Mouse (Mus musculus) kidney, adult 8-10 months (tissue): ENCODE data around the gene Fam120b.
A peak's percentile ranks its signal among the peaks of the same experiment; 100 is the strongest.
"Not testable (repeated sequence)": the region's sequence is repeated elsewhere in the genome, so short reads cannot be mapped to it uniquely, and the experiment has no call there.

Source experiments
- DNase-seq, 2 experiments: peaks; one replicate each; pipeline ENCODE4 v3.0.0; 2022

Gene Fam120b

DNA sequence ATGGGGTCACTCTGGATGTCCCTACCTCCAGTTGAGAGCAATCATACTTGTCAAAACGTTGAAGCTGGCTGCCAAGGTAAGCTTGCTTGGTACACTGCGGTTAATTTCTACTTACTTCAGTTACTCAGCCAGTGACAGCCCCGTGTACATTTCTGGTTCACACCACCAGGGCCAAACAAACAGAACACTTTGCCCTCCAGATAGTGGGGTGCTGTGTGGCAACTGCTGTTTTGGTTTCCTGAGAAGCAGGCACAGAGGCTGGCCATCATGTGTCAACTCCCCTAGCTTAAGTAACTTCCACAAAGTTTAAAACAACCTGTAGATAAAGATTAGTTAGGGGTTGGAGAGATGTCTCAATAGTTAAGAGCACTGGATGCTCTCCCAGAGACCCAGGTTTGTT is 38.7 kb downstream of the Fam120b start:
- DNase-seq: no peak

DNA sequence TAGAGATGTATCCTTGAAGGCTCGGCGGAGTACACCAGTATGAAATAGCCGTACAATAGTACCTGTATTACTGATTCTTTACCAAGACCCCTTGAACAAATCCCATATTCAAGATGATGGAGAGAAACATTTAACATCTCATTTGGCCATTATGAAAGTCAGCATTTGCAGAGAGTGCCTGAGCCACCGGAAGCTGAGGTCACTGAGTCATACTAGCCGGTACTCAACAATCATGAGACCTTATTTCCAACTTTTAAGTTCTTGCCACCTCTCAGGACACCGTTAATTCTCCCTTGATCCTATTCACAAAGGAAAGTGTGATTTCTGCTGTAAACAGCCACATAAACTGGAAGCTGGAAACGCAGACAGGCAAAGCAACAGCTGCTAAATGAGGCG is 44.1 kb downstream of the Fam120b start:
- no peak for DNase-seq

DNA sequence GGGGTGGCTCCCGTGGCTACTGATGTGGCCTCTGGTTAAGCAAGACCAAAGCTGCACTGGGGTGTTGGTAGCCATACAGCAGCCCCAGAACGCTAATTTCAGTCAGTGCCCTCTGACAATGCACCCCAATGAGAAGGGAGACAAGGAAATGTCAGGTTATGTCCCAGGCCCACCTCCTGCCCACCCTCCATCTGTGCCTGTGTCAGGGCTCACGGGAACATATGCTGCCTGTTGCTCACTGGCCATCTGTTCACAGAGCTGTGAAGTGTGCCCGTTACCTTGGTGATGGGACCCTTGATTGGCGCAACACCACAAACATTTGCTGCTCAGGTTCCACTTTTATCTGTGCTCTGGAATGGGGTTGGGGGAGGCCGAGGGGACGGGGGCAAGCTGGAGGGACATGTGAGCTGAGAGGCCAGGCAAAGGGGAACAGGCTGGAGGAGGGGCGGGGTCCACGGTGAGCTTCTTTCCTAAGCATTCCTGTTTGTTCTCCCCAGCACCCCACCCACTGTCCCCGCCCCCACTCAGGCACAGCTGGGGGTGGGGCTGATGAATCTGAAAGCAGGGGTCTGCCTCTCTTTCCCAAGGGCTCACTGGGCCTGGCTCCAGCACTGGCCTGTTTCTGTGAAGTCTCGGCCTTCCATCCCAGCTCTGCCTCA is 44.6 kb downstream of the Fam120b start:
- no peak for DNase-seq

DNA sequence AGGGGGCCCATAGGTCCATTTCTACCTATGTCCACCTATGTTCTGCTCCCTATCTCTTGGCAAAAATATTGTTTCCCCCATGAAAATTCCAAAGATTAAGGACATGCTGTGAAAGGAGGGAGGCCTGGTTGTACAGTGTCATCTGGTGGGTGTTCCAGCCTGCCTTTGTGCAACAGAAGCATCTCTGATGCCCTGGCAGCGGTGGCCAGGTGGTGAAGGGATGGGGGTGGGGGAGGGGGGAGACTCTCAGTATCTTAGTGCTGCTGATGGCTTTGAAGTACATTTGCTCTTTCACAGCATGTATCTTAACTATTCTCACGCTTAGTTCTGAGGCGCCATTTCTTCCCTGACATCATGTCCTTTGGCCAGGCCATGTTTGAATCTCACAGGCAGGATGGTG is 49.4 kb downstream of the Fam120b start:
- DNase-seq: no peak

DNA sequence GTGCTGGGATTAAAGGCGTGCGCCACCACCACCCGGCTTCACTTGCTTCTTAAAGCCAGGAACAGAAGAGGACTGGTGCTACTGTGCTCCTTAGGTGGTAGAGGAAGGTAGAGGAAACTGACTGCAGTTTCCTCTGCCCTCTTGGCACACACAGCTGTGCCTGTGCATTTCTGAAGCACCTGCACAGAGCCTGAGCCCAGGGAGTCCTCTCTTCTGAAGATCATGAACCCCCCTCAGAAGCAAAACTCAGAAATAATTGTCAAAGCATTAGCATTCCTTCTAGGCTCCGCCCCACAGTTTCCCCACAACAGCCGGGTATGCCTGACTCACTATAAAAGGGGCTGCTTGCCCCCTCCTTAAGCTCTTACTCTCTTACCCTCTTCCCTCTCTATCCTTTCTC is 51.8 kb downstream of the Fam120b start:
- DNase-seq: no peak

DNA sequence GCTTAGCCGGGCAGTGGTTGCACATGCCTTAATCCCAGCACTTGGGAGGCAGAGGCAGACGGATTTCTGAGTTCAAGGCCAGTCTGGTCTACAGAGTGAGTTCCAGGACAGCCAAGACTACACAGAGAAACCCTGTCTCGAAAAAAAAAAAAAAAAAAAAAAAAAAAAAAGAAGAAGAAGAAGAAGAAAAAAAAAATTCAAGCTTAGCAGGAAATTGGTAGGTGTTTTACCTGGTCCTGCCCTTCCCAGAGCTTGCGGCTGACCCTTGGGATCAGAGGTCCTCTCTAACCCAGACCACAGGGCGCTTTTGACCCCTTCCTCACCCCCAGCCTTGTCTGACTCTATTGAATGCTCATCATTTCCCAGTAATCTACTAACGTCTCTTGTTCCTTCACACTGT is 53.1 kb downstream of the Fam120b start:
- DNase-seq: not testable (repeated sequence)

DNA sequence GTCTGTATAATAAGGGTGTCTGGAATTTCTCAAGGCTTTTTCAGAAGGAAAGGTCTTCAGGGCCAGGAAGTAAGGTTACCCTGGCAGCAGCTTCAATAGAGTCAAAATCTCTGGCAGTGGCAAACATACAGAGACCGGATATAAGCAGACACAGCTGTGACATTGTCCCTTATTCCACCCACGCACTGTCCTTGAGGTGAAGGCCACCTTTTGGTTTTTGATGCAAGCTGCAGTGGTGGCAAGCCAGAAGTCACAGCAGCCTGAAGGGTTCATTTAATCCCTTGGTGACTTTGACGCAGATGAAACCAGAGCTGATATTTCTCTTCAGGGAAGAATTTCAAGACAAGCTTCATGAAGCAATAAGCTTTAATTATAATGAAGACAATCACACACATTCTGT is 53.6 kb downstream of the Fam120b start:
- DNase-seq: no peak

DNA sequence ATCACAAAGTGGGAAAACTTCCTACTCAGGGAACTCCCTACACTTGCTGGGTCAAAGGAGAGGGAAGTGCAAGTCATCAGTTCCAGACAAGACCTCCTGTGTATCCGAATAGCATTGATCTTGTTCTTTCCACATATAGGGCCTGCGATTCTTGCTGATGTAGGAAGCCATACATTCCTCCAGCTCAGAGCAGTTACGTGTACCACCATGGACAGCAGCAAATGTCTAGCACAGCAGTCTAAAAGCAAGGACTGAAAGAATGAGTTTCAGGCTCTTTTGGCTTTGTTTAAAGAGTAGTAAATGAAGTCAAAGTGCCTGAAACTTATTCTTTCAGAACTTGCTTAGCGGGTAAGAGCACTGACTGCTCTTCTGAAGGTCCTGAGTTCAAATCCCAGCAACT is 59.2 kb downstream of the Fam120b start:
- DNase-seq: no peak

DNA sequence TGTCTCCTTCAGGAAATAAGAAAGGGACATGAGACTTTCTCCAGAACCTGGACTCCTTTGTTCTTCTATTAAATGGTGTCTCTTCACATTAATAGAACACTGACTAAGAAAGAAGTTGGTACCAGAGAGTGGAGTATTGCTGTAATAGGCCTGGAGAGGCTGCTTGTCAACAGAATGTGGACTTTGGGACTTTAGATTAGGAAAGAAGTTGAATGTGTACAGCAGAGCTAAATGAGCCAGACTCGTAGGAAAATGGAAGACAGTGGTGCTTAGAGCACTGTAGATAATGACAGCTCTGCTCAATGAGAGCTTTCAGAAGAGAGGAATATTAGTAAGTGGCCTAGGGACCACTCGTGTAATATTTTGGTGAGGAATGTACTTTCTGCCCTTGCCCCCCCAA is 60.6 kb downstream of the Fam120b start:
- no peak for DNase-seq

DNA sequence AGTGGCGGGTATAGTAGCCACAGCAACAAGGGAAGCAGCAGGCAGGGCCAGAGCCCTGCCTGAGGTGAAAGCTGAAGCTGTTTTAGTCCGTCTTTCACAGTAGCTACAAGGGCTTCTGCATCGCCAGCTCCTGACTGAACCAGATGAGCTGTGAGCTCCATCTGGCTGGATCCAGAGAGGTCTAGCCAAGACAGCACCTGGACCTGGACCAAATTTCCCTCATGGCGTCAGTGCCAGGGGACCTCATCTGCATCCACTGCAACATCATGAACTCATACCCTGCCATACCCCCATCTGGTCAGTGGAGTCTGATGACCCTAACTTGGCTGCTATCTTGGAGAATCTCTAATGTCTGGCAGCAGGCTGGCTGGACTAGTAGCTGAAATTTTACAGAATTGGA is 63.8 kb downstream of the Fam120b start:
- DNase-seq: no peak

DNA sequence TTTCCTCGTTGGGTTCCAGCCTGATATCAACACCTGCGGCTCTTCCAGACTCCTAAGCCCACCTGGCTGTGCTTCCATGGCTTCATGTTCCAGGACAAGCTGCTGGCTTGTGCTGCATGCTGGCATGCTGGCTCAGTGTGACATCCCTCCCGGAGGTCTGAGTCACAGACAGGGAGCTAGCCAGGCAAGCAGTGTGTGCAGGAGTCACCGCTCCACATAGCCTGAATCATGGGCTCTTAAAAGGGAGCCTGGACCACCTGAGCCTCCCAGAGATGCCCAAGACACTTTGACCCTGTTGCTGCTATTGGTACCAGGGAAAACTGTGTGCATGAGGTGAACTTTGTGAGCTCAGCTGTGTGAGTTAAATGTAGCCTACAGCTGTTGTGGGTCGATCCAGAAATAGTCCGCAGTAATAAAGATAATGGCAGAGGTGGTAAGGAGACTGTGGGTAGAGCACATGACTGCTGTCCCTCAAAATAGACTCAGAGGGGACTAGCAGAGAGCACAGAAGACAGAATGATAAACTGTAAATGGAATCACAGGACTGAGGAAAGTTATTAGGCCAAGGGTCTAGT is 66.0 kb downstream of the Fam120b start:
- no peak for DNase-seq

DNA sequence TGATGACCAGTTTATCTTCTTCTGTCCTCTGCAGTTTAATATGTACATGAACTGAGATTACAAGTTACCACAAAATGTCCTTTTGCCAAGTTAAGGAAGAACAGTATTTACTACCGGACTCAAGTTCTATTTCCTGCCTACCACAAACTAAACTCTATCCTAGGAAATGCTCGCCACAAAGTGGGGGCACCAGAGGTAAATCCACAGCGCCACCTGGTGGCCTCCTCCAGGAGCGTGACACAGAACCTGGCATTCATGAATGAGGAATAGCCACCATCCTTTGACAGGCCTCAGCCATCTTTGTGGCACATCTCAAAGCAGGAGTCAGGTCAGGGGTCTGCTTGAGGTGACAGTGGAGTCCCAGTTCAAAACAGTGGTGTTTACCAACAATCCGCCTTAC is 71.7 kb downstream of the Fam120b start:
- DNase-seq: peak; percentile 23 to 61

DNA sequence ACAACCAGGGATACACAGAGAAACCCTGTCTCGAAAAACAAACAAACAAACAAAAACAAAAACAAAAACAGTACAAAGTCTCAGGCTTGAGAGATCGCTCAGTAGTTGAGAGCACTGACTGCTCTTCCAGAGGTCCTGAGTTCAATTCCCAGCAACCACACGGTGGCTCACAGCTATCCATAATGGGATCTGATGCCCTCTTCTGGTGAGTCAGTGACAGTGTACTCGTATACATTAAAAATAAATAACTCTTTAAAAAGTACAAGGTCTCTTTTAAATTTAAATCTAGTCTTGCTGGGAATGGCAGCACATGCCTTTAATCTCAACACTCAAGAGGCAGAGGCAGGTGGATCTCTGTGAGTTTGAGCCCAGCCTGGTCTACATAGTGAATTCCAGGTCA is 76.7 kb downstream of the Fam120b start:
- no peak for DNase-seq
